Mouse (Mus musculus) kidney, postnatal 10 days (tissue): Measurements from ENCODE around the gene Stk25.
"Not testable (repeated sequence)": the region's sequence is repeated elsewhere in the genome, so short reads cannot be mapped to it uniquely, and the experiment has no call there.

Source experiments
- DNase-seq: peaks from one replicate; pipeline ENCODE4 v3.0.0; 2021; ENCODE audit warnings: mixed read lengths

The Stk25 gene

DNA sequence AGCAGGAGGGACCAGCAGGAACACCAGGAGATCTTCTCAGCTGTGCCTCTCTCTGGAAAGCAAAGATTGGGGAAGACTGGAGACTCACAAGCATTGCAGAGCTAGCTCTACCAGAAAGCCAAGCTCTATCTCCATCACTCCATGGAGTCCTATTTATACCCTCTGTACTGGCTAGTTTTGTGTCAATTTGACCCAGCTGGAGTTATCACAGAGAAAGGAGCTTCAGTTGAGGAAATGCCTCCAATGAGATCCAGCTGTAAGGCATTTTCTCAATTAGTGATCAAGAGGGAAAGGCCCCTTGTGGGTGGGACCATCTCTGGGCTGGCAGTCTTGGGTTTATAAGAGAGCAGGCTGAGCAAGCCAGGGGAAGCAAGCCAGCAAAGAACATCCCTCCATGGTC is at the start of gene Stk25:
TSS of gene Stk25 (minus strand) at position 101 of the 400 bp plus-strand sequence.
- not testable (repeated sequence) for DNase-seq

- no peak for DNase-seq
Observed at GRCm38 (mm10) chr1:93705389-93705788, 46.9 kb upstream of the Stk25 start.

GRCm38 (mm10) chr1:93704341-93704740 is 45.9 kb upstream of the Stk25 start:
- DNase-seq: no peak

GRCm38 (mm10) chr1:93703472-93704048 is 45.1 kb upstream of the Stk25 start:
- no peak for DNase-seq

- no peak for DNase-seq
Observed at GRCm38 (mm10) chr1:93702106-93702505, 43.6 kb upstream of the Stk25 start.

DNA sequence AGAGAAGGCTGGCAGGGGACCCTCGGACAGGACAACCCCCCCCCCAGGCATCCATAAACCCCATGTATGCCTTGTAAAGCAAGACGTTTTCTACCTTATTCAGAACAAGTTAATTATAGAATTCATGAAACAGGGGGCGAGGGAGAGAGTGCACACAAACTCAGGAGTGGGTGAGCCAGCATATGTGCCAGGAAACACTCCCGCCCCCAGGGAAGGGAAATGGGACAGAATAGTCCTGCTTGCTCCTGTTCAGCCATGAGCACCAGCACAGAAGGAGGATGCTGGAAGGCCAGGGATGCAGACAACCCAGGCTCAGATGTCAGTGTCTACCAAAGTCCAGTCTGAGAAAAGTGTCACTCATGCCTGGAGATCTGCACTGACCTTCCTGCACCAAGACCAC is 40.7 kb upstream of the Stk25 start:
- DNase-seq: no peak

DNA sequence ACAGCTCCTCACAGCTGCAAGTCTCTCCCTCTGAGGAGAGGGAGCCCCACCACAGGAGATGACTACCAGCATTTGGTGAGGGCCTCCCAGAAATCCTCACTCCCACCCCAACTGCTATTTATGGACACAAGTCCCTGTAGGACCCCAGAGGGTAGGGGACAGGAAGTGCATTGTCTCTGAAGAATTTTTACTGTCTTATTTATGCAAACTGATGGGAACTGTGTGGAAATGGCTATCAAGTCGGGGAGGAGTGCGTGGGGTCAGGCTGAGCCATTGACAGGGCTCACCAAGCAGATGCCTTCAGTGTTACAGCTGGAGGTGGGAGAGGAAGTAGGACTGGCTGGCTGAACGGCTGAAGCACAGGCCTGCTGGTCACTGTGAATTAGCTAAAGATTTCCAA is 38.9 kb upstream of the Stk25 start:
- DNase-seq: peak; percentile 71

- peak; percentile 88 for DNase-seq
Observed at GRCm38 (mm10) chr1:93694966-93695365, 36.5 kb upstream of the Stk25 start.

DNA sequence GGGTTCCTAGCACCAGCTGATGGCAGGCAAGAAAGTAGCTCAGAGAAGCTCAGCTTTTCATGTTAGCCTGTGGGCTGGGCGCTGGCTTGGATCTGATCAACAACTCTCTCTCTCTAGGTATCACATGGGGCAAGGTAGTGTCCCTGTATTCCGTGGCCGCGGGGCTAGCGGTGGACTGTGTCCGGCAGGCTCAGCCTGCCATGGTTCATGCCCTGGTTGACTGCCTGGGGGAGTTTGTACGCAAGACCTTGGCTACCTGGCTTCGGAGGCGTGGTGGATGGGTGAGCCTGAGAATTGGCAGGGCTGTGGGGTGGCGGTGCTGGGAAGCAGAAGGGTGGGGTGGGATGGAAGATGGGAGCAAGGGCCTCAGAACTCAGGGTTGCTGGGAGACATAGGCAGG is 35.5 kb upstream of the Stk25 start:
- DNase-seq: peak; percentile 27

GRCm38 (mm10) chr1:93693502-93693901 is 35.0 kb upstream of the Stk25 start:
- DNase-seq: no peak

GRCm38 (mm10) chr1:93692773-93693172 is 34.3 kb upstream of the Stk25 start:
- no peak for DNase-seq

GRCm38 (mm10) chr1:93691786-93692357 is 33.4 kb upstream of the Stk25 start:
- DNase-seq: no peak

- no peak for DNase-seq
Observed at GRCm38 (mm10) chr1:93691106-93691505, 32.6 kb upstream of the Stk25 start.

- no peak for DNase-seq
Observed at GRCm38 (mm10) chr1:93689901-93690496, 31.5 kb upstream of the Stk25 start.

DNA sequence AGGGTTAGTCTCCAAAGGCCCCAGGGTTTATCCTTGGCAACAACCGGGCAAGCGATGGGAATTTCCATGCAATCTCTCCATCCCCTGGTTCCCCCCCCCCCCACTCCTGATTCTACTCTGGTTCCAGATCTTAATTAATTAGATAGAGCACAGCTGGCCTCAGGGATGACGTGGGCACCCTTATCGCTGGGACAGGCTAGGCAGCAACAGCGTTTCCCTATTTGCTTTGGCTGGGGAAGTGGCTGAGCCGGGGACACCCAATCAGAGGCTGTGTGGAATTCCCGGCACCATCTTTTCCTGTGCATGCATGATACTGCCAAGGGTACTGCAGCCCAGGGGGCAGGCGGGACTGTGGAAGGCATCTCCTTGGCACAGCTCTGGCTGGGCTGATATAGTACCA is 29.7 kb upstream of the Stk25 start:
- DNase-seq: peak; percentile 83

- peak; percentile 67 for DNase-seq
Observed at GRCm38 (mm10) chr1:93686961-93687320, 28.5 kb upstream of the Stk25 start.

DNA sequence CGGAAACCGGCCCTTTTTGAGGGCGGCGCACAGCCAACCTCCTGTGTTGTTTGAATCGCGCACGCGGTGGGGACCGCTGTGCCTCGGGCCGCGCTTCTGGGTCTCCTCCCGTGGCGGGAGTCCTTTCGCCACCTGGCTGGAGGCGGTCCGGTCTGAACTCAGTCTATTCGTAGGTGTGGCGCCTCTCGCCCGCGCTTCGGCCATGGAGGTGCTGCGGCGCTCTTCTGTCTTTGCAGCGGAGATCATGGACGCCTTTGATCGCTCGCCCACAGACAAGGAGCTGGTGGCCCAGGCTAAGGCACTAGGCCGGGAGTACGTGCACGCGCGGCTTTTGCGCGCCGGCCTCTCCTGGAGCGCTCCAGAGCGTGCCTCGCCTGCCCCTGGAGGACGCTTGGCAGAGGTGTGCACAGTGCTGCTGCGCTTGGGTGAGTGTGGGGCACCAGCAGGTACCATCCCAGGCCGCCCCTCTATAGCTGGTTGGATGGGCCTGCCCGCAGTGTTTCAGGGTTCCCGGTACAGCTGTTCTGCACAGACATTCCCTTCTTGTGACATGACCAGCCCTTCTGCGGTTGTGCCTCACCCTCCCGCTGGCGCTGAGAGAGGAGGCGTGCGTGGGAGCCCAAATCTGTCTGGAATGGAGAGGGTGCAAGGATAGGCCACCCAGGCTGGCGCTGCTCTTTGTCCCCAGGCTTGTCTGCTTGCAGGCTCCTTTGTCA is 27.9 kb upstream of the Stk25 start:
- peak; percentile 85 for DNase-seq

- peak; percentile 96 for DNase-seq
Observed at GRCm38 (mm10) chr1:93685401-93686244, 27.2 kb upstream of the Stk25 start, which contains the start of gene Bok. Gene Bok (plus strand): TSS chr1:93685660.

GRCm38 (mm10) chr1:93679889-93680568 is 21.6 kb upstream of the Stk25 start:
- peak; percentile 58 for DNase-seq

GRCm38 (mm10) chr1:93678386-93678785 is 19.9 kb upstream of the Stk25 start:
- DNase-seq: peak; percentile 46

DNA sequence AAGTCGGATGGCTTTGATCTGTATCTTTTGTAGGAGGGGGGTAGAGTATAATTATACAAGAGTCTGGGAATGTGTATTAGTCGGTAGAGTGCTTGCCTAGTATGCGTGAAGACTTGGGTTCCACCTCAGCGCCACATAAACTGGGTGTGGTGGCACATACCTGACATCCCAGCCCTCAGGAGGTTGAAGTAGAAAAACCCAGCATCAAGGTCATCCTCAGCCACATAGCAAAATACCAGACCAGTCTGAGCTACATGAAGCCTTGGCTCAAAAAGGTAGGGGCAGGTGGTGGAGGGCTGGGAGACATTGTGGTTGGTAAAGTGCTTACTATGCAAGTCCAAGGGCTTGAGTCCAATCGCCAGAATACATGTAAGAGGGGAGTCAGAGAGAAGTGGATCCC is 14.2 kb upstream of the Stk25 start:
- no peak for DNase-seq

GRCm38 (mm10) chr1:93669941-93670340 is 11.5 kb upstream of the Stk25 start:
- DNase-seq: no peak
